Mouse (Mus musculus) heart, embryonic 16.5 days (tissue): ENCODE measurements around the gene Bicc1. TPM values are rescaled to one million over a fixed set of nuclear protein-coding genes. Genes with fewer than 3 reads are reported as not detected.

ENCODE experiments used
- ATAC-seq: fragments of 200-750 bp; cut with Nextera tagmentation; replicated peaks from 2 replicates; pipeline ENCODE4 v1.8.0; 2017; ENCODE audit warnings: moderate number of reproducible peaks; ENCODE audit not compliant: insufficient read depth, low FRiP score; ENCODE audit errors: extremely low read depth
- H3K27ac ChIP-seq: fragments of 300-500 bp; sonication (generic); 2 replicates; pipeline ENCODE4 v1.5.1; 2014; ENCODE audit warnings: mild to moderate bottlenecking, low read length, control low read depth, moderate library complexity
- H3K27me3 ChIP-seq: fragments of 300-500 bp; sonication (generic); 2 replicates; pipeline ENCODE4 v1.6.1; 2014; ENCODE audit warnings: low read length, mixed read lengths; ENCODE audit not compliant: control insufficient read depth, insufficient read depth
- H3K36me3 ChIP-seq: fragments of 300-500 bp; sonication (generic); 2 replicates; pipeline ENCODE4 v1.6.1; 2014; ENCODE audit not compliant: control insufficient read depth, insufficient read depth
- H3K4me1 ChIP-seq: fragments of 300-500 bp; sonication (generic); 2 replicates; pipeline ENCODE4 v1.6.1; 2014; ENCODE audit warnings: low read length, mixed read lengths; ENCODE audit not compliant: control insufficient read depth, insufficient read depth
- H3K4me2 ChIP-seq: fragments of 300-500 bp; sonication (generic); 2 replicates; pipeline ENCODE4 v1.6.1; 2014; ENCODE audit warnings: low read depth, mild to moderate bottlenecking, control low read depth, low read length
- H3K4me3 ChIP-seq: fragments of 300-500 bp; sonication (generic); 2 replicates; pipeline ENCODE4 v1.5.1; 2014; ENCODE audit warnings: mild to moderate bottlenecking, control low read depth, low read length
- H3K9ac ChIP-seq: fragments of 300-500 bp; sonication (generic); 2 replicates; pipeline ENCODE4 v1.6.1; 2014; ENCODE audit warnings: low read length, control low read depth
- H3K9me3 ChIP-seq: fragments of 300-500 bp; sonication (generic); replicated peaks from 2 replicates; pipeline ENCODE4 v1.6.1; 2016; ENCODE audit warnings: low read length; ENCODE audit not compliant: control insufficient read depth
- WGBS: fragments of 180-500 bp; shearing (Covaris S2); extraction: QIAGEN DNeasy Blood & Tissue Kit; methylation state at CpG from one replicate; pipeline ENCODE4 v1.1.7; 2014; 5-methylcytosine and 5-hydroxymethylcytosine counted together
- polyA plus RNA-seq: library from polyadenylated mRNA; unstranded; fragments of >200 nt; fragmentation: Nextera tagmentation; extraction: Ambion mirVana; gene quantifications from 2 replicates; pipeline ENCODE4 v1.2.1, GENCODE M21; 2015

Gene Bicc1
- polyA plus RNA-seq, 1 experiment from 2014 or later, result 16.7 TPM

DNA sequence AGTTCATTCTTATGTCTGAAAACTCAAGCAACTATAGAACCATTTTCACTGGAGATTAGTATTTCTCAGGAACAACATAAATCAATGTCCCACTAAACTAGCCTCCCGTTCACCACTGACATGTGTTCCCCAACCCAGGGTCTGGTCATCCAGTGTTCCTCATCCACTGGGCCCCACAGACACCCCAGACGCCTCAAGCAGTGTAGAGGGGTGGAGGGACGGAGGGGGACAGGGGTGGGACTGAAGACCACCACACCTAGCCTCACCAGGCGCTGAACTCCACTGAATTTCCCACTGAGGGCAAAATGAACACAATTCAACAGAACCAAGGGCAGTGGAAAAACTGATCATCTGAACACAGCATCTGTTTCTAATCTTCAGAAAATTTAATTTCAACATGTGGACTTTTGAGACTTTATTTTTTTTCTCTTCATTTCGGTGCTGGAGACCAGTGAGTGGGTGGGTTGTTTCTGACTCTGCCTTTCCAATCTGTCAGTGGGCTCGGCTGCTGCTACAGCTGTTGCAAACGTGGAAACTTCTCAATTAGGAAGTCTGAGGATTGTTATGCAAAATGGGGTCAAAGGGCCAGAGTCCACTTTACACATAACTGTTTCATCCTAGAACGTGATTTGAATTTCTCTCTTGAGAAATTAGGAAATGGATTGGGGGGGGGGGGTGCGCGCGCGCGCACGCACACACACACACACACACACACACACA, 21.2 kb downstream of the Bicc1 start:
- Histone ChIP-seq H3K36me3 (peaks cover 3% of the 10 kb centered on the region; the same call in 1 of the 2 replicates), H3K9me3 (peaks cover 7% of the 10 kb centered on the region), H3K4me1 (0 out of 2 replicates have a peak, but pooled peaks cover 3% of the 10 kb centered on the region), H3K9ac (no peak overlapping the region), H3K27me3 (no peaks in the 10 kb centered on the region), H3K4me2 (no peak overlapping the region), H3K4me3 (no peak overlapping the region), H3K27ac (no peak overlapping the region)
- no peak for ATAC-seq
- 83% methylated on average over 14 of the region's 14 CpGs for WGBS

GRCm38 (mm10) chr10:71137606-71138005, 21.9 kb downstream of the Bicc1 start:
- Histone ChIP-seq H3K4me1 (0 out of 2 replicates have a peak, but pooled peaks cover 3% of the 10 kb centered on the region), H3K27me3 (no peaks in the 10 kb centered on the region), H3K9me3 (peaks cover 4% of the 10 kb centered on the region), H3K36me3 (peaks cover 2% of the 10 kb centered on the region; the same call in 1 of the 2 replicates), H3K9ac (no peak overlapping the region), H3K4me2 (no peak overlapping the region), H3K27ac (no peak overlapping the region), H3K4me3 (no peak overlapping the region)
- no peak for ATAC-seq
- 95% methylated on average over 9 of the region's 9 CpGs for WGBS

DNA sequence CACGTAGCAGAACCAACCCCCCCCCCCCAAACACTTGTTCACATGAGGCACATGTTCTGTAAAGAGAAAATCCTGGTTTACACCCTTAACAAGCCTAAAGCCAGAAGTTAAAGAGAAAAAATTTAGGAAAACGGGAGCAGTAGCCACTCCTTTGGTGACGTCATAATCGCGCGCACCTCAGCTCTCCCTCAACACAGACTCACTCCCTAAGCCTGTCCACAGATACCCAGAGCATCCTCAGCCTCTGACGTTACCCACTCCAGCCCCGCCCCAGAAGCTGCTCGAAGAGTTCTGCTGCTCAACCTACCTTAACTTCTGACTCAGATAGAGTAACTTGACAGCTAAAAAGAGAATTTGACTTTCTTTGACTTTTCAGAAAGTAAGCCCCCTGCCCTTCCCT, 28.2 kb downstream of the Bicc1 start:
- H3K36me3 ChIP-seq, result no peaks in the 10 kb centered on the region
- H3K4me1 ChIP-seq, result 0 out of 2 replicates have a peak, but pooled peaks cover 3% of the 10 kb centered on the region
- no peaks in the 10 kb centered on the region for H3K9me3 ChIP-seq
- no peak overlapping the region for H3K27ac ChIP-seq
- no peak overlapping the region for H3K4me2 ChIP-seq
- ATAC-seq, result no peak
- 61% methylated on average over 9 of the region's 9 CpGs for WGBS
- no peak overlapping the region for H3K9ac ChIP-seq
- H3K4me3 ChIP-seq, result no peak overlapping the region
- no peaks in the 10 kb centered on the region for H3K27me3 ChIP-seq

DNA sequence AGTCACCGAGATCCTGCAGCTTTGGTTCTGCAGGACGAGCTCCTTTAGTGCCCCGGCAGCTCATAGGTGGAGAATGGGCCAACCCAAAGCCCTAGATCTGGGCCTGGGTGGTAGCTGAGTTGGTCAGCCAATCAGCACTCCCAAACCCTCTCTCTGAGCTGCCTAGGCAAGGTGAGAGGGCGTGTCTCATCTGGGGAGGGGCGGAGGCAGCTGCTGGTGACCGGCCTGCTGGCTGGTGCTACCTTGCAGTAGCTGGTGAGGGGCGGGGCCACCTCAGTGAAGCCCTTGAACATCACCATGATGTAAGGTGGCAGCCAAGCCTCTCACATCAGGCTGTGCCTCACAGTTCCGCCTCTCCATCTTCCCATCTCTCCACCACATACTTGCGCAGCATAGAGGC, 29.2 kb downstream of the Bicc1 start:
- no peak for ATAC-seq
- H3K36me3 ChIP-seq, result no peaks in the 10 kb centered on the region

DNA sequence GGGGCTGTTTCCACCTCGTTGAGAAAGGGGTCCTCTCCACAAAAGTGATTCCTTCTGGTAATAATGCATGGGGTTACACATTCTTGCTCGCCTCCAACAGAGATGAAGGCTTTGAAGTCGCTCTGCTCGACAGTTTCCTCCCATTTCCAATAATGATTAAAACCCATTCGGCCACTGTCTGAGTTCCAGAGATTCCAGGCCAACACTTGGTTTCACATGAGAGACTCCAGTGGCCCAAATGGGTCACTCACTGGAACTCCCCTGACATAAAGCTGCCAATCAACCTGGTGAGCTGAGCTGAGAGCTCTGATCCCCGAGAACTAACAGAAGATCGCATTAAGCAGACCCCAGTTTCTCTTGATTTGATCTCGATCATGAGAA, 31.6 kb downstream of the Bicc1 start:
- 59% methylated on average over 8 of the region's 8 CpGs for WGBS

More for the DNA sequence above, 29.2 kb downstream of the Bicc1 start:
- H3K9me3 ChIP-seq, result no peaks in the 10 kb centered on the region
- 54% methylated on average over 9 of the region's 9 CpGs for WGBS
- H3K4me3 ChIP-seq, result no peak overlapping the region
- H3K27ac ChIP-seq, result no peak overlapping the region
- H3K4me1 ChIP-seq, result no peaks in the 10 kb centered on the region
- no peak overlapping the region for H3K9ac ChIP-seq
- H3K27me3 ChIP-seq, result no peaks in the 10 kb centered on the region
- no peak overlapping the region for H3K4me2 ChIP-seq

GRCm38 (mm10) chr10:71127278-71127950, 32.1 kb downstream of the Bicc1 start:
- ATAC-seq, result no peak
- Histone ChIP-seq H3K4me3 (no peak overlapping the region), H3K36me3 (no peaks in the 10 kb centered on the region), H3K4me1 (peaks cover 3% of the 10 kb centered on the region; the same call in 1 of the 2 replicates), H3K4me2 (no peak overlapping the region), H3K9ac (no peak overlapping the region), H3K27me3 (no peaks in the 10 kb centered on the region), H3K9me3 (no peaks in the 10 kb centered on the region), H3K27ac (no peak overlapping the region)
- 79% methylated on average over 13 of the region's 13 CpGs for WGBS

More for the DNA sequence above, 31.6 kb downstream of the Bicc1 start:
- no peak overlapping the region for H3K4me2 ChIP-seq
- no peaks in the 10 kb centered on the region for H3K9me3 ChIP-seq
- no peaks in the 10 kb centered on the region for H3K27me3 ChIP-seq
- H3K4me3 ChIP-seq, result no peak overlapping the region
- peaks cover 3% of the 10 kb centered on the region; the same call in 1 of the 2 replicates for H3K4me1 ChIP-seq
- no peak for ATAC-seq
- H3K9ac ChIP-seq, result no peak overlapping the region
- H3K36me3 ChIP-seq, result no peaks in the 10 kb centered on the region
- no peak overlapping the region for H3K27ac ChIP-seq

GRCm38 (mm10) chr10:71123974-71124373, 35.5 kb downstream of the Bicc1 start:
- peaks cover 20% of the 10 kb centered on the region for H3K4me1 ChIP-seq
- no peak overlapping the region for H3K9ac ChIP-seq
- no peak overlapping the region for H3K4me2 ChIP-seq
- no peak overlapping the region for H3K4me3 ChIP-seq
- WGBS, result 65% methylated on average over 3 of the region's 3 CpGs
- H3K9me3 ChIP-seq, result no peaks in the 10 kb centered on the region
- H3K27ac ChIP-seq, result no peak overlapping the region
- ATAC-seq, result no peak
- H3K36me3 ChIP-seq, result no peaks in the 10 kb centered on the region
- no peaks in the 10 kb centered on the region for H3K27me3 ChIP-seq

DNA sequence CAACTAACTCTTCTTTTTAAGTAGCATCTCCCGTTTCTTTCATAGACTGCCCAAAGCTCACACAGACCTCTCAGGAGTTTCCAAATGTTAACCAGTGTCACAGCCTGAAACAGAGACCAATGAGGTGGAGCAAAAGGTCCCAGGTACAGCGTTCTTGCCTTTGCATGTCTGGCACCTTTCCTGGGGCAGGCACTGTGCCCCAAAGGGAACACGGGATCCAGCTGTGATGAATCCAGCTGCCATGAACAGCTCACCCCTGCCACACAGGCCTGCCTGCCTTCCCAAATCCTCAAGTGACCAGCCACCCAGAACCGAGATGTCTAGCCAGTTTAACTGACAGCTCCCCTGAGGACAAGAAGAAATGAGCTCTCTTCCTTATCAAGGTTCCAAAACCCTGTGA, 36.1 kb downstream of the Bicc1 start:
- H3K4me2 ChIP-seq, result no peak overlapping the region
- no peaks in the 10 kb centered on the region for H3K36me3 ChIP-seq
- no peak for ATAC-seq
- WGBS, result 40% methylated on average over 4 of the region's 4 CpGs
- peaks cover 21% of the 10 kb centered on the region for H3K4me1 ChIP-seq
- H3K27me3 ChIP-seq, result no peaks in the 10 kb centered on the region
- H3K4me3 ChIP-seq, result no peak overlapping the region
- H3K9me3 ChIP-seq, result no peaks in the 10 kb centered on the region
- H3K27ac ChIP-seq, result no peak overlapping the region
- no peak overlapping the region for H3K9ac ChIP-seq

DNA sequence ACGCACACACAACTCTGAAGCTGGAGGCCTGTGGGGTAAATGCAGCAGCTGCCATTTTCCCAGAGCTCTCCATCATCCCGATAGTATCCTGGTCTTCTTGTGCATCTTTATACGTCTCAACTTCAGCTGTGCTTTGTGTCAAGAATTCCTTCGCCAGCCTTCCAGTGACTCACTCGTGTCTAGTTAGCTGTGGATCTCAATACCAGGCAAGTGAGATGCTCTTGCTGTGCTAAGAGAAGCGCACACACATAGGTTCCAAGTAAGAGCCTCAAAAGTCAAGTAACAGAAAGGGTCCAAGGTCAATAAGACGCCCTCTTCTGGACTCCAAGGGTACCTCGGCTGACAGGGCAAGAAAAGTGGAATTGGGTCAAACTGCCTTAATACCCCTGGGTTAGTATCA, 37.0 kb downstream of the Bicc1 start:
- Histone ChIP-seq H3K27me3 (no peaks in the 10 kb centered on the region), H3K9me3 (no peaks in the 10 kb centered on the region), H3K4me3 (no peak overlapping the region), H3K4me2 (no peak overlapping the region), H3K27ac (no peak overlapping the region), H3K9ac (no peak overlapping the region), H3K4me1 (peaks cover 21% of the 10 kb centered on the region), H3K36me3 (no peaks in the 10 kb centered on the region)
- WGBS, result 80% methylated on average over 8 of the region's 8 CpGs
- no peak for ATAC-seq
